Mouse (Mus musculus) ES-CJ7 (cell line): Measurements from ENCODE around the gene Atrnl1.

Source experiments
- DNase-seq: peaks from one replicate; pipeline ENCODE4 v3.0.0; 2011; ENCODE audit warnings: low read depth, low spot score

Atrnl1 gene

DNA sequence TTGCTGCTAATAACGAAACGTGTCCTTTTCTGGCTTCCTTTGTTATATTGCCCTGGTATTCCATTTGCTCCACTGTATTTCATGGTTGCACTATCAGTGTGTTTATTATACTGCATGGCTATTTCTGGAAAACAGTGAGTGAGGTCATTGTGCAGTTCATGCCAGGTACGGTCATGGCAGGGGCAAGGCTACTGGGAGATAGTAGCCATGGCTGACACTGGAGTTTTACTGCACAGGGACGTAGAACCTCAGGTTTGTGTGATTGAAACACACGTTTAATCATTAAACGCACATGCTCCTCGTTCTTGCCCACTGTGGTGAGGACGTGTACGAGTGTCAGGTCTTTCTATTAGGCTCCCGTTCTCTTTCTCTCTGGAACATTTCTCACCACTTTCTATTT is 314.8 kb downstream of the Atrnl1 start:
- DNase-seq = no peak

DNA sequence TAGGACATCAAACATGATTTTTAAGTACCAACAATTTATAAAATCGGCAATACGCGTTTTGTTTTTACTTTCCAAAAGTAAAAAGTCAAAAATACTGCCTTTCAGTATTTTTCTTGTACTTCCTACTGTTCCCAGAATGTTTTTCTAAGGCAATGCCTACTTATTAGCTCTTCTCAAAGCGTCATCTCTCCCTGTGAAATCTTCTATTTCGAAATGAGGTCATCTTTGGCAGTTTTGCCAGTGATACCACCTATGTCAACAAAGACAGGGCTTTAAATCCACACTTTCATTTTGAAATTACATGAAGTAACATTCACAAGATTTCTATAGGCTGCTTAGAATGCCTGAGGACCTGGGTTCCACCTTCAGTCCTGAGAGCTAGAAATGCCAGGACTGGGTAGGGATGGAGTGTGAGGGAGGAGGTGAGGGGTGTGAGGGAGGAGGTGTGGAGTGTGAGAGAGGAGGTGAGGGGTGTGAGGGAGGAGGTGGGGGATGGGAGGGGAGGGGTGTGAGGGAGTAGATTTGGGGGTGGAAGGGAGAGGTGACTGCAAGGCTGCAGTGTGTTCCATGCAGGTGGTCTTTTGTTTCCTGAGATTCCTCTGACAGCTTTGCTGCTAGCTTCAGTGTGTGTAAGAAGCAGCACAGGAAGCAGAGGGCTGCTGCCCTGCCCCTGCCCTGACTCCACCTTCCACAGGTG is 315.5 kb downstream of the Atrnl1 start:
- peak; percentile 50 for DNase-seq

DNA sequence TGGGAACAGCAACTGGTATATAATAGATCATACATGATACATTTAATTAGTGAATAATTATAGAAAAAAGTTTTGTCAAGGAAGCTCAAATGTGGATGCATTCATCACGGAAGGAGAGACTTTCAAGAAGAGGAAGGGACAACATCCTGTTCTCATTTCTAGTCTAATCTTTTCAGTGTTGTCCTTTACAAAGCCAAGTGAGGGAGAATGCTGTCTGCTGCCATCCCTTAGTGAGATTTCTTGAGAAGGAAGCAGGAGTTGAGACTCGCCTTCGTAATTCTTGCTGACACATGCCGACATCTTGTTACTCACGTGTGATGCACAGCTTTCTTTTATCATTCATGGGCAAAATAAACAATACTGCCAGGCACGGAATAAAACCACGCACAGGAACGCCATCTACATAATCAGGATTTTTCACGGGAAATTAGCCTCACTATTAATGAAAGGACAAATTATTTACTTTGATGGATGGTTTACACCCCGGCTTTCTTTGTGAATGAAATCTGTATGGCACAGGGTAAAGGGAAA is 316.2 kb downstream of the Atrnl1 start:
- no peak for DNase-seq

DNA sequence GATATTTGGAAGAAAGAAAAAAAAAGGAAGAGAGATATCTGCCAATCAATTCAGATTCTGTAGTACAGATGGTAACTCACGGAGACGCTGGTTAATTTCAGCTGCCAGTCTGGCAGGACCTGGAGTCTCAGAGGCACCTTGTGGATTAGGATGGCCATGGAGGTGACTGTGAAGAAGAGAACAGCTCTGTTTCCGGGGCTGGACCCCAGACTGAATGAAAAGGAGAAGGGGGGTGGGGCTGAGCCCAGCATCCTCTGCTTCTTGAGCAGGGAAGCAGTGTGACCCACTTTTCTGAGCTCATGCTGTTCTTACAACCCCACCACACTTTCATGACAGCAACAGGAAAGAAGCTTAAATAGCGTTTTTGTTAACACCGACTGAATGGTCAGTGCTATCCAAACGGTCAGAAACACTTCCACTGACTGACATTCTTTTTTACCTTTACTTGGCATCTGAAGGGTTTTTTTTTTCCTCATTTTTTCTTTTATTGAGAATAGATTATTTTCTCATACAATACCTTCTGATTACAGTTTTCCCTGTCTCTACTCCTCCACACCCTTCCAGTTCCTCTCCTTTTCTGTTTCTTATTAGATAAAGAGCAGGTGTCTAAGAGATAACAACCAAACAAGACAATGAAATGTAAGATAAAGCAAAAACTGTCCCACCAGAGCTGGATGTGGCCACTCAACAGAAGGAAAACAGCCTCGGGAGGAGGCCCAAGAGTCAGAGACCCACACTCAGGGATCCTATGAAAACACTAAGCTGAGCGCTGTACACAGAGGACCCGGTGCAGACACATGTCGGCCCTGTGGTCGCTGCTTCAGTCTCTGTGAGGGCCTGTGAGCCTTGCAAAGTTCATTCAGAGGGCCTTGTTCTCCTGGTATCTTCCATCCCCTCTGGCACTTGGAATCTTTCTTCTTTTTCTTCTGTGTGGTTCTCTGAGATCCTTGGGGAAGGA is 317.0 kb downstream of the Atrnl1 start:
- DNase-seq = no peak

DNA sequence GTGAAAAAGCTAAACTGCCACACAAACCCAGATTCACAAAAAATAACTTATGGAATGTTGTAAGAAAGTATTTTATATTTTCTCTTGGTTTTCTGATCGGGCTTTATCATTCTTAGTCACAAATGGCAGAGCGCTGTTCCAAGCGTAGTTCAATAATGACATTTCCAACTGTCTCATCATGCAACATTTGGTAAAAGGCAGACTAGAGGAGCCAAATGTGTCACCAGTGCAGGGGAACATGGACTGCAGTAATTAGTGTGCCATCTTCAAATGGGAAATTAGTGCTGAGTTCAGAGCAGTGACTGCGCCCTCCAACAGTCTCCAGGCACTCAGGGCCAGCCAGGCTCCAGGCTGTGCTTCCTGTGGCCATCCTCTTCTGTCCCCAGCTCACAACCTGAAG is 320.8 kb downstream of the Atrnl1 start:
- DNase-seq = no peak

DNA sequence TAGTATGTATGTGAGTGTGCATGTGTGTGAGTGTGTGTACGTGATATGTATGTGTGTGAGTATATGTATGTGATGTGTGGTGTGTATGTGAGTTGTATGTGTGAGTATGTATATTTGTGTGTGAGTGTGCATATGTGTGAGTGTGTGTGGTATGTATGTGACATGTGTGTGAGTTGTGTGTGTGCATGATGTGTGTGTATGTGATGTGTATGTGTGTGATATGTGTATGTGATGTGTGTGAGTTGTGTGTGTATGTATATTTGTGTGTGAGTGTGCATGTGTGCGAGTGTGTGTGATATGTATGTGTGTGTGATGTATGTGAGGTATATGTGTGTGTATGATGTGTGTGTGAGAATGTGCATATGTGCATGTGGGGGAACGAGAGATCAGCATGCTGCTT is 326.0 kb downstream of the Atrnl1 start:
- no peak for DNase-seq

DNA sequence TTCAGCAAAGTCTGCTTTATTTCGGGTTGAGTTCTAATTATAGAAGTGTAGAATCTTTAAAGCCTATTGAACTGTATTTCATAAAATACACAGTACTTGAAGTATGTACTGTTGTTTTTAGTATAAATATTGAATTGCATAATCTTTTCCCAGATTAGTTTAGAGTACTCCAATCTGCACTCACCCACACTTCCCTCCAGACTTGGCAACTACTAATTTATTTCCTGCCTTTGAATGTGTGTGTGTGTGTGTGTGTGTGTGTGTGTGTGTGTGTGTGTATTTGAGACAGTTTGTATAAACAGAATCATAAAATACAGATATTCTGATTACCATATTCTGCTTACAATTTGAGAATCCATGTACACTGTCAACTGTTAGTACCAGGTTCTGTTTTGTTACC is 328.3 kb downstream of the Atrnl1 start:
- DNase-seq = no peak

DNA sequence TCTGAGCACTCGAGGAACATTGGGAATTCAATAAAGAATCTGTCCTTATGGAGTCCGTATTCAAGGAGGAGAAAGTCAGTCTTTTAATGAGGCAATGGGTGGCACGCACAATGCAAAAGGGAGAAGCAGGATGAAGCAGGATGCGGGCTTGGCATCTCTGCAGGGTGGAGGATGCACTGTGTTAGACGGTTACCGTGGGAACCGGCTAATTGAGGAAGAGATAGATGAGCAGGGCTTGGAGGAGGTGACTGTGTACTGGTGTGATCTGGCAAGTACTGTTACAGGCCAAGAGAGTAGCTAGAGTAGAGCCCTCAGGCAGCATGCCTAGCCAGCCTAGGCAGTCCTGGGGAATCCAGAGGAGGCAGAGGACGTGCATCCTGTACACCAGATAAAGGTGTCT is 330.7 kb downstream of the Atrnl1 start:
- no peak for DNase-seq

DNA sequence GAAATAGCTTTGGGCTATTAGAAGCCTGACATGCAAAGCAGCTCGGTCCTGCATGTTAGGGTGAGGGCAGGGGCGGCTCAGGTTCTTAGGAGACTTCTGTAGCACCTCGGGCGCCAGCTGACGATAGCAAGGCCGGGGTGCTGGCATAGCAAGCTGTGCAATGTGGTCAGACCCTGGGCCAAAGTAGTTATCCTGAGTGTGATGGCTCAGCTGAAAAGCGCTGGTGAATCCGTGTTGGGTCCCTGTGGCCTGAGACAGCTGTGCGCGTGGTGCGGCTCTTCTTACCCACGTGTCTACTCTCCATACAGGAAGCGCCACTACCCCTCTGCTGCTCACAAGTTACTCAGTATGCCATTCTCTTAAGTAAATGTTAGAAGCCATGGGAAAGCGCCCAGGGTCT is 331.4 kb downstream of the Atrnl1 start:
- no peak for DNase-seq

DNA sequence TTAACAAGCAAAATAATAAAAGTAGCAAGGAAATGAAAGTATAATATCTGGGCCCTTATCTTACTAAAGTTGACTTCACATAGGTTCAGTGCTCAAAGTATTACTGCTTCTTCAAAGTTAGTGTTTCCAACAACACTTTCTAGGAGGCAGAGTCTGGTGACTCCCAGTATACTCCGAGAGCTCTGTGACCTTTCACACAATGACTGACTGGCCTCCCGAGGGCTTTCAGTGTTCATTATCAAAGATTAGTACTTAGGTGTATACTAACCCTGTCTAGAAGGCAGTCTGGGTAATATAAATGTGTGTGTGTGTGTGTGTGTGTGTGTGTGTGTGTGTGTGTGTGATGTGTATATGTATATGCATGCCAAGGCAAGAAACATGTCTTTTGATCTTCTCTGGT is 332.5 kb downstream of the Atrnl1 start:
- no peak for DNase-seq

DNA sequence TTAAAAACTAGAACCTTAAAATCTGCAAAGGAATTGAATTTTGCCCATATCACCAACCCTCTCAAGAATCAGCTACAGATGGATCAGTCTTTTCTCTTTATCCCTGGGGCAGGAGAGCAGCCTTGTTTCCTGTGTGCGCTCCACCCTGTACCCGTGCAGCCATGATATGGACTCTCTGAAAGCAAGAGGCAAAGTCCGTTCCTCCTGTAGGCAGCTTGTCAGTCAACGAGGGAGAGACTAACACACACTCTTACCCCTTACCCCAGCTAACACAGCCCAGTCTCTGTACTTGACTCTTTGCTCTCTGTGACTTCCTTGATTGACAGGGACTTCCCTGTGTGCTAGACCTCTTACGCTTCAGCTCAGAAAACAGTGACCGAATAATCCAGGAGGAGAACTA is 333.8 kb downstream of the Atrnl1 start:
- DNase-seq = no peak

DNA sequence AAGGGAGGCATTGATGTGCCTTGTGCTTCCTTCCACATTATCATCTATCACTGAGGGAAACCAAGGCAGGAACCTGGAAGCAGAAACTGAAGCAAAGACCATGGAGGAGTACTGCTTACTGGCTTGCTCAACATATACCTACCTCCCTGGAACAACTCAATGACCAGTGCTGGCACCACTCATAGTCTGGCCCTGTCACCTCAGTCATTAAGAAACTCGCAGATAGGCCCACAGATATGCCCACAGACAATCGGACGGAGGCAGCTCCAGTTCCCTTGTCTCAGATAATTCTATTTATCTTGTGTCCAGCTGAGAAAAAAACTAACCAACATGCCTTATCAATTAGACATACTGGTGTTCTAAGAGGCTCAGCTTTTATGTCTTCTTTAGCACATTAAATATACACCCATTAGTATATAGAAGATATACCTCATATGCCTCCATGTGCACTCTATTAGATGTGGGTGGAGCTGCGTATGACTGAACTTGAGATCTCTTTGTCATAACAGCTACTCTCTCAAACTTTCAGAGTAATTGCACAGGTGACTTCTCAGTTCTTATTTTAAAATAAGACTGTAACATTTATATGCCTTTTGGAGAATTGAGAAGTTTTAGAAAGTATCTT is 334.9 kb downstream of the Atrnl1 start:
- no peak for DNase-seq

DNA sequence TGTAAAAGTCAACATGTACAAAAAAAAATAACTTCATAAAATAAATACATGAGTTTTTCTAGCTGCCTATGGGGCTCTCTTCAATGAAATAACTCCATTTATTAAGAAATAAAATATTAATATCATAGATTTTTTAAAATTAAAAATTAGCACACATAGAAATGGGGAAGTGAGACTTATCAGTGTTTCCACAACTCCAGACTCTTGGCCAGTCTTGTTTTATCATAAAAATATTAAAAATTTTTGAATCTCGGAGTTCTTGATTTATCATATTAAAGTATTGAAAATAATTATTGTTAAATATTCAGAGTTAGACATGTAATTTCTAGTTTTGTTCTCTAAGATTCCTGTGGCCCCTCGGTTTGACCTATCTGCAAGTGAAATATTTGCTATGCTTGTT is 337.7 kb downstream of the Atrnl1 start:
- DNase-seq = no peak

DNA sequence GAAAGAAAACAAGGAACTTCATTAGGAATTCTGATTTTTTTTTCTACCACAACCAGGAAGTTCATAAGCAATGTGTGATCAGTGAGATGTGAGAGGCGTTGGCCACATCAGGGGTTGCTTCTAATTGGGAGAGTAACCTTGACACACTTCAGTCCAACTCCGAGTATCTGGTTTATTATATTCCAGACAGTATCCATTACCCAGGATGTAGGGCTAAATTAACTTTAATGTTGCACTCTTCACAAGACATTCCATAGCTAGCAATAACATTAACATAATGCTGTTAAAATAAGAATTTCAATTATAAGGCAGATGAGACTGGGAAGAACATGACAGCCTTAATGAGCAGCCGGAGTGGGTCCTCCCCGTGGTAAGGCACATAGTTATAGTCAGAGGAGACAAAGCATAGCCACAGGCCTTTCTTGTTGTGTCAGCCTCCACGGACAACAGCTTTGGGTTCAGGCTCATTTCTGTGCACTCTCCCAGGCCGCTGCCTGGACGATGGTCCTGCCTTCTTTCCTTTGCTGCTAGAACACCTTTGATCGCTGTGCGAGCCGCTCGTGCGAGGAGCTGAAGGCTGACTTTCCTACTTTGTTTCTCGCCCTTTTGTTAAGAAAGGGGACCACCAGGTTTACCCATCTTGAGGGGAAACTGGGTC is 338.6 kb downstream of the Atrnl1 start:
- no peak for DNase-seq

DNA sequence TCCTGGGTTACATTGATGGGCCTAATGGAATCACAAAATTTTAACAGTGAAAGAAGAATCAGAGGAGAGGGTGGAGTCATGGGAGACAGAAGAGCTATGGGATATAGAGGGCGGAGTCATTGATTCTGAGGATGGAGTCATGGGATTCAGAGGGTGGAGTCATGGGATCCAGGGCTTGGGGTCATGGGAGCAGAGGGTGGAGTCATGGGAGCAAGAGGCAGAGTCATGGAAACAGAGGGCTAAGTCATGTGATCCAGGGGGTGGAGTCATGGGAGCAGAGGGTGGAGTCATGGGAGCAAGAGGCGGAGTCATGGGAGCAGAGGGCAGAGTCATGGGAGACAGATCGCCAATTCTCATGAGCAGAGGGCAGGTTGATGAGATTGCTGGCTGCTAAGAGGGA is 343.3 kb downstream of the Atrnl1 start:
- DNase-seq = peak; percentile 48

DNA sequence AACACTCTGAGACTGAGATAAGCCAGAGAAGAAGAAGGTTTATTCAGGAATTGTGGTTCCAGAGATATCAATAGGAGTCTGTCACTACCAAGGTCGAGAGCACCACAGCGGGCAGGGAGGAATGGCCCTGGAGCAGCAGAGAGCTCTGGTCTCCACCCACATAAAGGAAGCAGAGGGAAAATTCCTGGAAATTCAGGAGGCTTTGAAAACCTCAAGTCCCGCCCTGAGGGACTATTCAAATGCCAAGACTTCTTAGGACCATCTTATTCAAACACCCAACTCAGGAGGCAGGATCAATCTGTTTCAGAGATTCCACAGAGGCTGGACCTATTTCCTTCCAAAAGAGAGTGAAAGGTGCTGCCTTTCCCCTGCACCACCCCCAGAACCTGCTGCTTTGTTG is 345.6 kb downstream of the Atrnl1 start:
- DNase-seq = peak; percentile 81

DNA sequence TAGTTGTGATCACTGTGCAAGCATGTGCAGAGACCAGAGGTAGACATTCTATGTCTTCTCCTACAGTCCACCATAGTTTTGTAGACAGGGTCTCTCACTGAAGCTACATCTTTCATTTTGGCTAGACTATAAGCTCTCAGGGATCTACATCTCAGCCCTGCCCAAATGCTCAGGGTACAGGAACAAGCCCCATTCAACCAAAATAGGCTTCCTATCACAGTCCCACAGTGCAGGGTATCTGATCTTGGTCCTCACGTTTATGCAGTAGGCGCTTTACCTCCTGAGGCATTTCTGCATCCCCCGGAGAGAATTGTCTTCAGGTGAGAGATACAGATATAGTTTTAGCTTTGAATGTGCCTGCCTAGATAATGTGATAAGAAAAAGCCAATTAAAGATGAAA is 346.5 kb downstream of the Atrnl1 start:
- no peak for DNase-seq

DNA sequence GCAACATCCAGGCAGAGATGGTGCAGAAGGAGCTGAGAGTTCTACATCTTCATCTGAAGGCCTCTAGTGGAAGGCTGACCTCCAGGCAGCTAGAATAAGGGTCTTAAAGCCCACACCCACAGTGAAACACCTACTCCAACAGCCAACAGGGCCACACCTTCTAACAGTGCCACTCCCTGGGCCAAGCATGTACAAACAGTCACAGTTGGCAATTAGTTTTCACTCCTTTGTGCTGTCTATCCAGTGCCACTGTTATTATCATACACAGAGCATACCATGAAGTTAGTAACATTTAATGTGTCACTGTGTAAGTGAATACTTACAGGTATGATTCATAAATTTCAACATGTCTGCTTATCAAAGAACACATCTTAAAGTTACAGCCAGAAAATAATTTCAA is 347.3 kb downstream of the Atrnl1 start:
- DNase-seq = no peak

DNA sequence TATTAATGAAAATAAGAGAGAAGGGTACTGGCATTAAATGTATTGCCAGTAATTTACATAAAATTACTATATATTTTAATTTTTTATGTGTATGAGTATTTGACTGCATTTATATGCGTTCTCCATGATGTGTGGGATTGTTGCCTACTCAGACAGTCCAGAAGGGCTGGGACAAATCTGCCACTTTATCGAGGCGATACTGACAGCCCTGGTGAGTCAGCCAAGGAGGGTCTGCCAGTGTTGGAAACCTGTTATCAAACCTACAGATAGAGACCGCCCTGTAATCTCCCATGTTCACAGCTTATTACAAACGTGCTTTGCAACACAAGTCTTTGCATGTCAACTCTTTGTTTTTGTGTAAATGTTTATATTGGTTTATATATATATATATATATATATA is 347.9 kb downstream of the Atrnl1 start:
- no peak for DNase-seq

DNA sequence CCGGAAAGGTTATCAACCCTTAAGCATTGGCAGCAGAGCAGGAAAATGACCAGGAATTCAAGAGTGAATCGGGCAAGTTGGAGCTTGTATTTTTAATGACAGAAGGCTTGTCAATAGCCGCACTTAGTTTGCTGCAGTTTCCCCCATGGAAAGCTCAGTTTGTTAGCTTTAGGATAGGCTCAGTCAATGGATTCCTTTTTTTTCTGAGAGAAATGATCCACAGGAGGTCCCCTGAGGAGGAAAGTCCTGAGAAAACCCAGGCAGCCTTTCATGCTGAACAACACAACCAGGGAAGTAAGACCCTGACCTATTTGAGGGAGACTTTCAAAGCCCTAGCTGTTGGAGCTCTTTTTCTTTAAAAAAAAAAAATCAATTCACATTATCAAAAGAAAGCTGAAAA is 350.5 kb downstream of the Atrnl1 start:
- DNase-seq = no peak

DNA sequence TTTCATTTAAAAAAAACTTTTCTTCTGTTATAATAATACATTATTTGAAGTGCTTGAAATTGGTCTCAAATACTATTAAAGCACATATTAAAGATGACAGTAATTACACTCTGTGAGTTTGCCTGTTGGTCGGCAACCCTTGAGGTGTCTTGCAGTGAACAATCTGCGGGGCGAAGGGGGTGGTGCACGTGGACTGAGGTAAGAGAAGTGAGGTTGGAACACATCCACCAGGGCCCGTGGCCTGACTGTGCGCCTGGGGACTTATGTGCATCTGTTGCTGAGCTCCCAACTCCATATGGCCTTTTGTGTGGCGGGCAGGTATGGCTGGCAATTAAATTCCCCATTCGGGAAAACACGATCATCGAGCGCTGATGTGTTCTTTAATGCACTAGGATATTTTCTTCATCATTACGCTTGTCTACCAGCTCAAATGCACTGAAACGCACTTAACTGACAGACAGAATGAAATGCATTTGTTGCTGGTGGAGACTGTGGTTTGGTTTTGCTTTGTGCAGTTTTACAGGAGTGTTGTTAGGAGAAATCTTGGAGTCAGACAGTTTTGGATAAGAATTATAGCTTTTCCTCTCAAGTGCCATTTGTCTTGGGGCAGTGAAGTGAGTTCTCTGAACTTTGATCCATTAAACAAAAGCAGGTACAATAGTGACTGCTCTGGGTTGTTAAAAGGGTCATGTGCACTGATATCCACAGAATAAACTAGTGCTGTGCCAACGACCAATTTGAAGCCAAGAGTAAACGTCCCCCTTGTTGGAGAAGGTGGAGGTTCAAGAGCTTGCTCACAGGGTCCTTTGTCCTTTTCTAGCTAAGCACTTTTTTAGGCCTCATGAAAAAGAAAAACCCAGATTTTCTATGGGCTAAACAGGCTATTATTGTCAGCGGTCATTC is 351.2 kb downstream of the Atrnl1 start:
- no peak for DNase-seq
